Mouse (Mus musculus) heart, adult 11 months (tissue): ENCODE measurements at regions not wholly inside any gene's neighbourhood (a gene's known extent, or its start where the extent isn't known, plus 50 kb on each side); places are given as distances from the start of the nearest gene placed in this dataset.

Experiments
- DNase-seq: peaks from one replicate; pipeline ENCODE4 v3.0.0; 2022

DNA sequence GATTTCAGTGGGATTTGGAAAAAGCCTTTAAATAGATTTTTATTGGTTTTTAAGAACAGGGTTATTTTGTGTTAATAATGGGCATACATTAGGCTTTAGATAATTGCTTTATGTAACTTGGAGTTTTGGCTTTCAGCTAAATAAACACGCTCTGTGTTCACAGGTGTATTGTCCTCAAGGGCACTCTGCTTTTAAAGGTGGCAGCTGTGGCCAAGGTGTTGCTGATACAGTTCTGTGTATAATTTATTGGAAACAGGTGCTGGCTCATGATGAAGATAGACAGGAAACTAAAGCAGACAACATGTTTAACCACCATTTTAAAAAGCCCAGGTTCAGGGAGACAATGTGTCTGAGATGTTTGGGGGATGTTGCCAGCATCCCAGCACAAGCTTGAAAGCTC, 242.3 kb upstream of the Lrtm1 start:
- no peak for DNase-seq

DNA sequence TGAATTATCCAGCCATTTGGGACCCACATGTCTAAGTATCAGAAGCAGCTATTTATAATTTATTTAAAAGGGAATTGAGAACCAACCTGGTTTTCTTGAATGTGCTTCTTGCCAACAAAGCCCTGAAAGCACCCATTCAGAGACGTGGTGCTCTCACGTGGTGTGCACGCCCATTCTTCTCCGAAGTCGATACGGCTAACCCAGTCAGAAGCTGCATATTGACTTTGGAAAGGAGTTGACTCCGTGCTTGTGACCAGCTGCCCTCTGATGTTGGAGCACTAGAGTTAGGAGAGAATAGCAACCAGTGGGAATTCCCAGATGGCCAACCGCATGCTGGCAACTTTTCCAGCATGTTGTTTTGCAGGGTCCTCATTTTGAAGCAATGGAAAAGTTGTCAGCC, 240.2 kb upstream of the Lrtm1 start:
- peak; percentile 67 for DNase-seq

DNA sequence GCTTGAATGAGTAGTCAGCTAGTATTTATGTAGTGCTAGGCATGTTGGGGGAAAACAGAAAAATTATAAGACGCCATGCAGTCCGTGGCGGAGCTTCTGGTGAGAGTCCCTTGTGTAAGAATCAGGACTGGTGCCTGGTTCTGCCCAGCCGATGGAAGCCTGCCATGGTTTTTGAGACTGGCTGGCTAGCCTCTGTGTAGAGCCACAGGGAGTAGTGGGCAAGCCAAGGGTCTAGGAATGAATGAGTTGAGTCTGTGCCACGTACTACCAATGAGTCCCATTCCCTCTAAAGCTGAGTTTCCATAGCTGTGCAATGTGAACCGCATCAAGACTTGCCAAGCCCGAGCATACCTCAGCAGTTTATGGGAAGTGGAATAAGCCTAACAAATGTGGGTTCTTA, 236.3 kb upstream of the Lrtm1 start:
- peak; percentile 77 for DNase-seq

DNA sequence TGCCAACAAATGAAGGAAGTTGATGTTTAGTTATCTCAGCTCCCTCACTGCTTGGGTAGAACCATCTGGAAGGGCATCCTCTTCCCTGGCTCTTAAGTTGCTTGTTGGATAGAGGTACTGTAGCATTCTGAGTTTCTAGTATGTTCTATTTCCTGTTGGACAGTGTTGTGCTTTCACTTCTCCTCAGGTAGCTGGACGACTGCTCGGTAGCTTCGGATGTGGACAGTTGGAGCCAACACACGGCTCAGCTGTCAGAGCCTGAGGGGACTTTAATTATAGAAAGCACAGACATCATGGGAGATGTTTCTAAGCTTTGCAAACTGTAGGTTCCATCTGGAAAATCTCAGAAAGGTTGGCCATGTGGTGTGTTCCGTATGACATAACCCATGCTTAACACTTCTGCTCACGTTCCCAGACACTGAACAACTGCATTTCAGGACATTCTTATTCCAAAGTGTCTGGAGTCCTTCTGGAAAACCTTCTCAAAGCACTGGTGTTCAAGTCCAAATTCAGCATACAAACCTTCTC, 233.8 kb upstream of the Lrtm1 start:
- no peak for DNase-seq

DNA sequence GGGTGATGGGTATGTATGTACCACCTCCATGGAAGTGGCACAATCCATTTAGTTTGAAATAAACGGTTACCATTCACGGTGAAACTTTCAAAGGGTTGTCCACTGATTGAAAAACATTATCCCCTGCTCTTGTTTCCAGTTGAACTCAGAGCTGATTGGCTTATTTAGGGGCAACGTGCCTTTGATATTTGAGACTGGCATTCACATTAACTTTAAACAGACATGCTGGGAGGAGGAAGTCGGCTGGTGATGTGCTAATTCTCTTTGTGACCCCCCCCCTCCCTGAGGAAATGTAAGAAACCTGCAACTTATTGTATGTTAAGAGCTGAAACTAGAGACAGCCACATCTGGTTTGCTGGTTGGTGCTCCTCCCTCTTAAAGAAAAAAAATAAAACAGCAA, 219.7 kb upstream of the Lrtm1 start:
- no peak for DNase-seq

DNA sequence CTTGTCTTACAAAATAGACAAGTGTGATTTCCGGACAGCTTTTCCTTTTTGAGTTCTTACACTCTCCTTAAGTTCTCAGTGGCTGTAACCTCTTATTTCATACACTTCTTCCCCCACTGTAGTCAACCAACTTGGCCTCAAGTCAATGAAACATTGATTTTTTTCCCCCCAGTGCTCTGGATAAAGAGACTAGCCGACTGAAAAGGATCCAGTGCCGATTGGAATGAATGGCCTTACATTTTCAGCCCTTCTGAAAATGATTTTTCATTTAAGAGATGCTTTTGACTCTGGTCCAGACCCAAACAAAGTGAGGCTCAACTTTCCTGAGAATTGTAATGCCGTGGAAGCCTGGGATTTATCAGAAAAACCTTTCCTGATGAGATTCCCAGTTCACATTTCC, 216.3 kb upstream of the Lrtm1 start:
- no peak for DNase-seq

DNA sequence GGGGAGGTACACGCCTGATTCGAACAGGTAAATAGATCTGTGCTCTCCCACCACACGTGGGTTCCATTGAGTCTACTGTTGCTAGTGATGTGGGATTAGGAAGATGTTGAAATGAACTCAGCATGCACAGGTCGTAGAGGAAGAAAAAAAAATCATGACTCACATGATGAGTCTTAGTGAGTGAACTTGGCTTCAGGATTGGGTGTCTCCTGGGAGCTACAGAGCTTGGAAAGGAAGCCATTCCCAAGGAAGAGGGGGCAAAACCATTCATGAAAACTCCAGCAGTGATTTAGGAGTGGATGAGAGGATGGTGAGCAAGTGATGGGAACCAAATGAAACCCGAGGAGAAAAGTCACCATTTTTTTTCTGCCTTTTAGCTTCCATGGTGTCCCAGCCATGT, 215.9 kb upstream of the Lrtm1 start:
- DNase-seq, result no peak

DNA sequence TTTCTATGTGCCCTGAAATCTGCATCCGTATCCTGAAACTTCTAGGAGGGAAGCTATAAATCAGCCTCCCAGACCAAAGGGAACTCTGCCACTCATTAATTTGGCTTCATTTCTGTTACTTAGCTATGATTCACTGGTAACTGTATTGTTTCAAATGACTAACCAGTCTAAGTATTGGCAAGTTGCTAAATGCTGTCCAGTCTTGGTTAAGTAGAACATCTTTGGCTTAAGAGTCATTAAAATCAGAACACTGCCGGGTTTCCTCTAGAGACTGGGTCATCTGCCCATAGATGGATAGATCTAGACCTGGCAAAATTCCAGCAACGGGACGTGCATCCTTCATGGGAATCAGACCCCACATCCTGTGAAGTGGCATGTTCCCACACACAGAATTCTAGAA, 209.9 kb upstream of the Lrtm1 start:
- no peak for DNase-seq

DNA sequence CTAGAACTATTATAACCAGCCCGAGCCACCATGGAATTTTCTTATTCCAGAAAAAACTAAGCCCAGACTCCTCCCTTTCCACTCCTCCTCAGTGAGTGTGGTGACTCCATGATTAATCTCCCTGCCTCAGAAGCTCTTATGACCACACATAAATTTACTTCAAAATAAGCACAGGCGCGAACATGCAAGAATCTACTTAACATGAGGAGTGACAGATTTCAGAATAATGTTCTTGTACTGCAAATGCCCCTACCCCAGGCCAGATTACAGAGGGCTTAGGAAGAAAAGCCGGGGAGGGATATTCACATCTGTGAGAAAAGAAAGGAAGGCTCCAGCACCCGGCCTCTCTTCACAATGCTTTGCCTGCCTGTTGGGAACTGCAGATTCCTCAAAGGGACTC, 208.7 kb upstream of the Lrtm1 start:
- DNase-seq, result no peak

DNA sequence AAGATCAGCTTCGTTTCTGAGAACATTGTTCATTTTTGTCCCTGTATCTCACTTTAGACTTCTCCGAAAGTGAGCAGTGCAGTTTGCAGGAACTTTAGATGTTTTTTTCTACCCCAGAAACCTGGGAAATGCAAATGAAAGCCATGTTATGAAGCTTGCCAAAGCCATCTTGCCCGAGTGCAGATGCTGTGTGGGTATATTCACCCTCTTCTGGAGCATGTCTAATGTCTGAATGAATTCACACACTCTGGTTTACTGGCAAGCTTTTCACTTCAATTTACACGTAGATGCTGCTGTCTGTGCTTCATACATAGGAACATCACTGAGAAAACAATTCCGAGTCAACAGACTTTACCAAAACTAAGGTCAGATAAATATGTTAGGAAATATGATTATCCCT, 197.0 kb upstream of the Lrtm1 start:
- no peak for DNase-seq

DNA sequence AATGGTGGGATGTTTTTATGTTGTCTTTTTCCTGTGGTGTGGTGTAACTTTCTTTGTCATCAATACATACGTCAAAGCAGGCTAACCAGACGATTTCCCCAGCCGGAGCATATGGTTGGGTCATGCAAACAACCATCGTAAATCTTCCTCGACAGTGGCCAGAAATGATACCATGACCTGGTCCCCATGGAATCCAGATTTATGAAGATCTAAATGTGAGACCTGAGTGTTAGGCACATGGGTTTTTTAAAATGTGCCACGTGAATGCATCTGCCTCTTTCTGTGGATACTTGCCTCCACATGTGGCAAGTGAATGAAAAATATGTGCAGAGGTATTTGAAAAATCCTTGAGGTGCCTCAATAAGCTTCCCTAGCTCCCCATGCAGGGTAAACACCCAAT, 190.8 kb upstream of the Lrtm1 start:
- no peak for DNase-seq

DNA sequence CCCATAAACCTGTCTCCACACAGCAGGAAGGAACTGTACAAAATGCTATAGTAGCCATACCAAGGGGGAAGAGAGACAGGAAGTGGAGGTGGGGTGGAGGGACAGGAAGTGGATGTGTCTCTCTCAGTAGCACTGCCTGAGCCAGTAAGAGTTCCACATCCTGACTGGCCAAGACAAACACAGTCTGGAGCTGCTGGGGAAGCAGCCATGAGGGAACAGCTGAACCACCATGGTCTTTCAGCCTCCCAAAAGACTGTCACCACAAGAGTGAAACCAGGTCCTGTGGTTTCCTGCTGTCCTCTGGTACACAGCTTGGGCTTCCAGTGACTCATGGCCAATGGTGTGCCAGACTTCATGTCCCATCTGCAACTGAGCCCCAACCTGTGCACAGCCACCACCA, 180.9 kb upstream of the Lrtm1 start:
- peak; percentile 86 for DNase-seq

DNA sequence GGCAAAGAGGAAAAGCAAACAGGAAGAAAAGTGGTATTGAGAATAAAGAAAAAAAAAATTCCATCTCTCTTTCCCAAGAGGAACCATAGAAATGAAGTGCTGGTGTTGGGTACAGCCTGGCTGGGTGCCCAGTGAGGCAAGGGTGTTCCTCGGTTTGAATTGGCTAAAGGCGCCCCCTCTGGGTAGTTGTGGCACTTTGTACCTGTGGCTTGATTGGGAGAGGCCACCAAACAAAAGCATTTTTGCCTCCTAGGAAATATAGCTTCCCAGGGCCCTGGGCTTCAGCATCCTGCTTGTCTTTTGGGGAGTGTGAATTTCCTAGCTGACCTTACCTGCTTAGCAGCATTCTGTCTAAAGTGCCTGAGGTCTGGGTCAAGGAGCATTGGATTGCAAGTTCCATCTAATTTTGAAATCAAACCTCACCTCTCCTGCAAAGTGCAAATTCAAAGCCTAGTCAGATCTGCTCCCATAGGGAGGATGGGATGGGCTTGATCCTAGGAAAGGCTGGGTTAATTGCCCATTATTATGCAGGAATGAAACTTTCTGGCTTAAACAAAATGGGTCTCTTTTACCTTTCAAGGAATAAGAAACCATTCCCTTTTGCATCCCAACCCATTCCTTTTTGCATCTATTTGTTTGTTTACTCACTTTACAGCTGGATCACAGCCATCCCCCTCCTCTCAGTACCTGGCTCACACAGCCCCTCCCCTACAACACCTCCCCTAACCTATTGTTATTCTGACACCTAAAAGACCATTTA, 169.0 kb upstream of the Lrtm1 start:
- DNase-seq, result peak; percentile 86
